15 mouse cellular contexts compared by ENCODE assay signal in the genomic region with DNA sequence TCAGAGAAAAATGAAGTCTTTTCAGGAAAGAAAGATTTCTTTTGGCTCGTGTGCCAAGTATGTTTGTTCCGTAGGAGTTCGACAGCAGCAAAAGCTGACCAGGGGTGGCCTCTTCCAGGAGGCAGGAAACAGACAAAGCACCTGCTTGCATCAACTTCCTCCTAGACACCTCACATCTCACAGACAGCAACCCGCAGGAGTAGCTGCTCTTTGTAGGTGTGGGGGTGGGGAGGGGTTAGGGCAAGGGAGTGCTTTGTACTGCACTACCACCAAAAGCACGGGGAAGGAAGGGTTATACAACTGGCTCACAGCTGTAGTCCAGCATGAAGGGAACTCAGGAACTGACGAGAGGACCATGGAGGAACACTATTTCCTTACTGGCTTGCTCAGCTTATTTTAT. TPM values are rescaled to one million over a fixed set of nuclear protein-coding genes. Genes with fewer than 3 reads are reported as not detected.
A peak's percentile ranks its signal among the peaks of the same experiment; 100 is the strongest.
DNase-seq lines count a peak whose midpoint lies in the region; ATAC-seq lines count a peak whose summit lies in the region.
"Had no signal": no experiment of that assay in that cellular context is flagged by ENCODE, and none has a peak within 500 bp of the region (broad histone marks: within the 10 kb centered on the region; RNA-seq: fewer than 3 reads in every experiment).

No protein-coding gene starts in this region.

- no peaks in the 10 kb centered on the region for H3K9me3 ChIP-seq in forebrain, embryonic 10.5 days
- H3K9me3 ChIP-seq: G1E; hindbrain, embryonic 12.5 days; limb, embryonic 13.5 days; midbrain, embryonic 10.5 days had no signal

- peak; percentile 64 for ATAC-seq in CD4-positive, CD25-positive, alpha-beta regulatory T cell, adult 4 months
- ATAC-seq in megakaryocyte progenitor cell, adult 5-6 weeks (replicated peaks; ENCODE audit: poor library complexity): peak; percentile 51
- ATAC-seq: forebrain, postnatal 0 days had no signal

- H3K4me1 ChIP-seq in forebrain, embryonic 10.5 days: peaks cover 10% of the 10 kb centered on the region
- H3K4me1 ChIP-seq: limb, embryonic 13.5 days had no signal

- WGBS in forebrain, embryonic 10.5 days: 81% methylated on average over 6 of the region's 6 CpGs

- peak; percentile 19 for DNase-seq in gastrocnemius, postnatal 25 days
- DNase-seq in gastrocnemius, adult 8-10 months (ENCODE audit: low spot score in 2 of 2): no peak
- DNase-seq in thymus, postnatal 10 days (ENCODE audit: low spot score in 2 of 2): peak; percentile 86
- DNase-seq in cerebellum, adult 9-10 months: no peak
- DNase-seq in cerebellum, postnatal 14 days: no peak
- no peak for DNase-seq in forebrain, embryonic 10.5 days (ENCODE audit: extremely low spot score, low spot score)
- DNase-seq: forebrain, postnatal 0 days; kidney, adult 2 months; lung, adult 18-20 months had no signal

- no peaks in the 10 kb centered on the region for H3K36me3 ChIP-seq in forebrain, embryonic 10.5 days (replicated peaks)
- H3K36me3 ChIP-seq: G1E; hindbrain, embryonic 12.5 days; limb, embryonic 13.5 days; midbrain, embryonic 10.5 days had no signal

- no peak overlapping the region for H3K4me3 ChIP-seq in forebrain, embryonic 10.5 days
- H3K4me3 ChIP-seq: hindbrain, embryonic 12.5 days; limb, embryonic 13.5 days; midbrain, embryonic 10.5 days had no signal

- H3K27me3 ChIP-seq in forebrain, embryonic 10.5 days (ENCODE audit: poor library complexity, severe bottlenecking): no peaks in the 10 kb centered on the region
- H3K27me3 ChIP-seq: hindbrain, embryonic 12.5 days; limb, embryonic 13.5 days had no signal

- H3K27ac ChIP-seq in forebrain, embryonic 10.5 days: no peak overlapping the region
- H3K27ac ChIP-seq: hindbrain, embryonic 12.5 days; limb, embryonic 13.5 days; midbrain, embryonic 10.5 days had no signal

RNA-seq across cellular contexts. Expression of gene Bicdl1, which starts 15.0 kb away (rescaled TPM):
- total RNA-seq in gastrocnemius, postnatal 25 days (2021): 1 to 10 TPM; 2.1 to 3.2 TPM
- 1 to 10 TPM; 1.7 to 3.6 (median 2.4) TPM for total RNA-seq in gastrocnemius, adult 8-10 months (2022)
- 10 to 100 TPM; 15.7 to 17.7 TPM for polyA plus RNA-seq in CD4-positive, CD25-positive, alpha-beta regulatory T cell, adult 4 months (2017; shearing (Covaris generic))
- total RNA-seq in megakaryocyte progenitor cell, adult 5-6 weeks (2015): 0.39 and 1.7 TPM in 2 replicates
- total RNA-seq in megakaryocyte progenitor cell, adult 5-6 weeks (2017): 0.84 TPM in 1 of 2 replicates, not detected in the other
- polyA plus RNA-seq in forebrain, embryonic 10.5 days (2016; fragmentation: Nextera tagmentation; extraction: Ambion mirVana): 7.5 and 8.3 TPM in 2 replicates

Comparison
In these comparisons a context has a peak if more than half of its experiments do, and no peak if none do; other contexts are left out.
1. DNase-seq: peak in gastrocnemius, postnatal 25 days (single experiment) and thymus, postnatal 10 days (2 of 2); none in gastrocnemius, adult 8-10 months (0 of 2), cerebellum, adult 9-10 months (single experiment), cerebellum, postnatal 14 days (0 of 2) and forebrain, embryonic 10.5 days (single experiment).